Mouse (Mus musculus): ENCODE results near the gene Rab6b. TPM values are rescaled to one million over a fixed set of nuclear protein-coding genes. Genes with fewer than 3 reads are reported as not detected.
A peak's percentile ranks its signal among the peaks of the same experiment; 100 is the strongest.

Rab6b gene
- polyA plus RNA-seq, 1 experiment from 2014 or later = 80.7 TPM

GRCm38 (mm10) chr9:103174771-103175519 is 63.4 kb downstream of the Rab6b start:
- no peak for DNase-seq (ENCODE audit: low spot score)
- Histone ChIP-seq H3K4me1 (replicated peaks; ENCODE audit: control insufficient read depth, insufficient read depth, low read length) (no peaks in the 10 kb centered on the region), H3K27me3 (ENCODE audit: control insufficient read depth, insufficient read depth, low read length) (no peaks in the 10 kb centered on the region), H3K9me3 (ENCODE audit: control insufficient read depth, low read length) (no peaks in the 10 kb centered on the region), H3K9ac (no peak overlapping the region), H3K4me2 (replicated peaks) (no peak overlapping the region), H3K4me3 (replicated peaks; ENCODE audit: low read length) (no peak overlapping the region), H3K36me3 (replicated peaks; ENCODE audit: control insufficient read depth, insufficient read depth) (peaks cover 49% of the 10 kb centered on the region), H3K27ac (no peak overlapping the region)
- no peak for ATAC-seq (ENCODE audit: low FRiP score)
- 60% methylated on average over 6 of the region's 6 CpGs for WGBS

GRCm38 (mm10) chr9:103175692-103176091 is 64.1 kb downstream of the Rab6b start:
- H3K4me3 ChIP-seq (replicated peaks; ENCODE audit: low read length) = no peak overlapping the region
- H3K4me1 ChIP-seq (replicated peaks; ENCODE audit: control insufficient read depth, insufficient read depth, low read length) = no peaks in the 10 kb centered on the region

GRCm38 (mm10) chr9:103180303-103180702 is 68.7 kb downstream of the Rab6b start:
- Histone ChIP-seq H3K27ac (no peak overlapping the region), H3K9ac (0 out of 2 replicates have a peak overlapping the region, but pooled peaks have one; percentile 16), H3K9me3 (ENCODE audit: control insufficient read depth, low read length) (no peaks in the 10 kb centered on the region), H3K4me1 (replicated peaks; ENCODE audit: control insufficient read depth, insufficient read depth, low read length) (no peaks in the 10 kb centered on the region), H3K36me3 (replicated peaks; ENCODE audit: control insufficient read depth, insufficient read depth) (peaks cover 59% of the 10 kb centered on the region), H3K27me3 (ENCODE audit: control insufficient read depth, insufficient read depth, low read length) (no peaks in the 10 kb centered on the region), H3K4me3 (replicated peaks; ENCODE audit: low read length) (no peak overlapping the region), H3K4me2 (replicated peaks) (peak overlapping the region; percentile 46)
- DNase-seq (ENCODE audit: low spot score) (no peak), ATAC-seq (ENCODE audit: low FRiP score) (no peak)
- 58% methylated on average over 3 of the region's 3 CpGs for WGBS

More at GRCm38 (mm10) chr9:103175692-103176091, 64.1 kb downstream of the Rab6b start:
- Histone ChIP-seq H3K4me2 (replicated peaks) (no peak overlapping the region), H3K9me3 (ENCODE audit: control insufficient read depth, low read length) (no peaks in the 10 kb centered on the region), H3K9ac (no peak overlapping the region), H3K27me3 (ENCODE audit: control insufficient read depth, insufficient read depth, low read length) (no peaks in the 10 kb centered on the region), H3K27ac (no peak overlapping the region), H3K36me3 (replicated peaks; ENCODE audit: control insufficient read depth, insufficient read depth) (peaks cover 46% of the 10 kb centered on the region)
- DNase-seq (ENCODE audit: low spot score) = no peak
- ATAC-seq (ENCODE audit: low FRiP score) = no peak
- WGBS = 94% methylated on average over 7 of the region's 7 CpGs

- no peaks in the 10 kb centered on the region for H3K4me1 ChIP-seq (replicated peaks; ENCODE audit: control insufficient read depth, insufficient read depth, low read length)
- DNase-seq (ENCODE audit: low spot score) (peak; percentile 72), ATAC-seq (ENCODE audit: low FRiP score) (peak; percentile 68; the same call in 1 of the 2 replicates)
- peak overlapping the region; percentile 46 for H3K4me2 ChIP-seq (replicated peaks)
- 0 out of 2 replicates have a peak overlapping the region, but pooled peaks have one; percentile 16 for H3K9ac ChIP-seq
- H3K9me3 ChIP-seq (ENCODE audit: control insufficient read depth, low read length) = no peaks in the 10 kb centered on the region
- no peaks in the 10 kb centered on the region for H3K27me3 ChIP-seq (ENCODE audit: control insufficient read depth, insufficient read depth, low read length)
- H3K36me3 ChIP-seq (replicated peaks; ENCODE audit: control insufficient read depth, insufficient read depth) = peaks cover 61% of the 10 kb centered on the region
- WGBS = 6% methylated on average over 20 of the region's 20 CpGs
- H3K27ac ChIP-seq = peak overlapping the region; percentile 54; the same call in 1 of the 2 replicates
- H3K4me3 ChIP-seq (replicated peaks; ENCODE audit: low read length) = peak overlapping the region; percentile 17; the same call in 1 of the 2 replicates
These were observed 69.4 kb downstream of the Rab6b start for GRCm38 (mm10) chr9:103180807-103181565.

- no peak overlapping the region for H3K9ac ChIP-seq
- WGBS = 85% methylated on average over 8 of the region's 8 CpGs
- no peaks in the 10 kb centered on the region for H3K4me1 ChIP-seq (replicated peaks; ENCODE audit: control insufficient read depth, insufficient read depth, low read length)
- DNase-seq (ENCODE audit: low spot score) (no peak), ATAC-seq (ENCODE audit: low FRiP score) (no peak)
- no peak overlapping the region for H3K27ac ChIP-seq
- H3K9me3 ChIP-seq (ENCODE audit: control insufficient read depth, low read length) = no peaks in the 10 kb centered on the region
- H3K4me3 ChIP-seq (replicated peaks; ENCODE audit: low read length) = no peak overlapping the region
- H3K4me2 ChIP-seq (replicated peaks) = no peak overlapping the region
- peaks cover 54% of the 10 kb centered on the region for H3K36me3 ChIP-seq (replicated peaks; ENCODE audit: control insufficient read depth, insufficient read depth)
- no peaks in the 10 kb centered on the region for H3K27me3 ChIP-seq (ENCODE audit: control insufficient read depth, insufficient read depth, low read length)
These were observed 70.3 kb downstream of the Rab6b start for GRCm38 (mm10) chr9:103181886-103182285.

- Histone ChIP-seq H3K9ac (no peak overlapping the region), H3K9me3 (ENCODE audit: control insufficient read depth, low read length) (no peaks in the 10 kb centered on the region), H3K27ac (no peak overlapping the region), H3K4me2 (replicated peaks) (no peak overlapping the region), H3K27me3 (ENCODE audit: control insufficient read depth, insufficient read depth, low read length) (no peaks in the 10 kb centered on the region), H3K36me3 (replicated peaks; ENCODE audit: control insufficient read depth, insufficient read depth) (peaks cover 49% of the 10 kb centered on the region), H3K4me3 (replicated peaks; ENCODE audit: low read length) (no peak overlapping the region), H3K4me1 (replicated peaks; ENCODE audit: control insufficient read depth, insufficient read depth, low read length) (no peaks in the 10 kb centered on the region)
- ATAC-seq (ENCODE audit: low FRiP score) (no peak), DNase-seq (ENCODE audit: low spot score) (no peak)
- 69% methylated on average over 4 of the region's 4 CpGs for WGBS
These were observed 73.3 kb downstream of the Rab6b start for GRCm38 (mm10) chr9:103184855-103185254.

GRCm38 (mm10) chr9:103185946-103186345 is 74.4 kb downstream of the Rab6b start:
- H3K36me3 ChIP-seq (replicated peaks; ENCODE audit: control insufficient read depth, insufficient read depth) = peaks cover 60% of the 10 kb centered on the region
- no peaks in the 10 kb centered on the region for H3K4me1 ChIP-seq (replicated peaks; ENCODE audit: control insufficient read depth, insufficient read depth, low read length)
- ATAC-seq (ENCODE audit: low FRiP score) (no peak), DNase-seq (ENCODE audit: low spot score) (no peak)
- no peak overlapping the region for H3K4me2 ChIP-seq (replicated peaks)
- H3K9me3 ChIP-seq (ENCODE audit: control insufficient read depth, low read length) = no peaks in the 10 kb centered on the region
- no peak overlapping the region for H3K9ac ChIP-seq
- no peaks in the 10 kb centered on the region for H3K27me3 ChIP-seq (ENCODE audit: control insufficient read depth, insufficient read depth, low read length)
- H3K27ac ChIP-seq = no peak overlapping the region
- H3K4me3 ChIP-seq (replicated peaks; ENCODE audit: low read length) = no peak overlapping the region
- 91% methylated on average over 8 of the region's 8 CpGs for WGBS

- no peak for ATAC-seq (ENCODE audit: low FRiP score)
- H3K4me2 ChIP-seq (replicated peaks) = no peak overlapping the region
- no peaks in the 10 kb centered on the region for H3K4me1 ChIP-seq (replicated peaks; ENCODE audit: control insufficient read depth, insufficient read depth, low read length)
- WGBS = 73% methylated on average over 9 of the region's 9 CpGs
- peaks cover 65% of the 10 kb centered on the region for H3K36me3 ChIP-seq (replicated peaks; ENCODE audit: control insufficient read depth, insufficient read depth)
- no peaks in the 10 kb centered on the region for H3K9me3 ChIP-seq (ENCODE audit: control insufficient read depth, low read length)
- no peak for DNase-seq (ENCODE audit: low spot score)
- no peaks in the 10 kb centered on the region for H3K27me3 ChIP-seq (ENCODE audit: control insufficient read depth, insufficient read depth, low read length)
- no peak overlapping the region for H3K27ac ChIP-seq
- no peak overlapping the region for H3K9ac ChIP-seq
- H3K4me3 ChIP-seq (replicated peaks; ENCODE audit: low read length) = no peak overlapping the region
These were observed 75.2 kb downstream of the Rab6b start for GRCm38 (mm10) chr9:103186747-103187146.

- Histone ChIP-seq H3K27me3 (ENCODE audit: control insufficient read depth, insufficient read depth, low read length) (no peaks in the 10 kb centered on the region), H3K4me3 (replicated peaks; ENCODE audit: low read length) (no peak overlapping the region), H3K36me3 (replicated peaks; ENCODE audit: control insufficient read depth, insufficient read depth) (peaks cover 63% of the 10 kb centered on the region), H3K4me1 (replicated peaks; ENCODE audit: control insufficient read depth, insufficient read depth, low read length) (no peaks in the 10 kb centered on the region), H3K4me2 (replicated peaks) (no peak overlapping the region), H3K9ac (no peak overlapping the region), H3K27ac (no peak overlapping the region), H3K9me3 (ENCODE audit: control insufficient read depth, low read length) (no peaks in the 10 kb centered on the region)
- 72% methylated on average over 4 of the region's 4 CpGs for WGBS
- DNase-seq (ENCODE audit: low spot score) (no peak), ATAC-seq (ENCODE audit: low FRiP score) (no peak)
These were observed 76.8 kb downstream of the Rab6b start for GRCm38 (mm10) chr9:103188416-103188815.
